In the genomic region with DNA sequence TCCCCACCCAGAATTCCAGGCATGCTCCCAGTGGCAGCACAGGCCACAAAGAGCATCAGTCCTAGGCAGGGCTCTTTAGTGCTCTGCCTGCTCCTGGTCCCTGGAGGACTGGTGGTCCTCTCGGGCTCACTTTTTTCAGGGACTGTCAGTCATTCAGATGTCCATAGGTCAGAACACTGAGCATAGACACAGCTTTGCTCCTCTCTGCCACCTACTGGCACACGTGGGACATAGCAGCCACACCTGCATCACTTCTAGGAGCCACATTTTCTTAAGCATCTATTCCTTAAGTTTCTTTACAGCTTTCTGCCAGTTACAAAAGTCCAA, we compare ENCODE assay signal across 8 mouse cellular contexts. TPM values are rescaled to one million over a fixed set of nuclear protein-coding genes. Genes with fewer than 3 reads are reported as not detected.
DNase-seq lines count a peak whose midpoint lies in the region; ATAC-seq and TF ChIP-seq lines count a peak whose summit lies in the region.

No protein-coding gene starts in this region.

- H3K4me3 ChIP-seq in lung, embryonic 14.5 days (ENCODE audit: low read depth, low read length), result no peak overlapping the region
- H3K4me3 ChIP-seq in stomach, postnatal 0 days (ENCODE audit: low read depth, low read length), result no peak overlapping the region

- no peak overlapping the region for H3K27ac ChIP-seq in lung, embryonic 14.5 days (ENCODE audit: low read depth)
- H3K27ac ChIP-seq in stomach, postnatal 0 days (replicated peaks), result no peak overlapping the region

- H3K4me1 ChIP-seq in lung, embryonic 14.5 days (ENCODE audit: insufficient read depth), result no peaks in the 10 kb centered on the region
- H3K4me1 ChIP-seq in stomach, postnatal 0 days (replicated peaks; ENCODE audit: control insufficient read depth, insufficient read depth), result no peaks in the 10 kb centered on the region

- peak; percentile 38 for DNase-seq in lung, embryonic 14.5 days
- DNase-seq in lung, adult 18-20 months, result no peak
- peak; percentile 57 for DNase-seq in embryo, embryonic 10.5 days (ENCODE audit: low spot score)
- peak; percentile 8 for DNase-seq in hindlimb bud, embryonic 11.5 days (ENCODE audit: extremely low spot score, low read depth, low spot score)
- DNase-seq in stomach, postnatal 0 days (ENCODE audit: low spot score), result no peak
- DNase-seq in spleen, postnatal 36 days (ENCODE audit: low spot score in 2 of 2), result no peak
- no peak for DNase-seq in frontal cortex, postnatal 36 days (ENCODE audit: low spot score in 2 of 2)
- no peak for DNase-seq in lung, postnatal 36 days

- TF ChIP-seq CTCF in lung, embryonic 14.5 days (IDR thresholded peaks at IDR 0.05; ENCODE audit: low read depth), result peak; percentile 74
- TF ChIP-seq CTCF in stomach, postnatal 0 days (IDR thresholded peaks at IDR 0.05; ENCODE audit: low read depth), result peak; percentile 76

- H3K9me3 ChIP-seq in lung, embryonic 14.5 days (ENCODE audit: low read depth, low read length), result no peaks in the 10 kb centered on the region
- H3K9me3 ChIP-seq in stomach, postnatal 0 days (ENCODE audit: control insufficient read depth, low read length), result no peaks in the 10 kb centered on the region

- WGBS in lung, embryonic 14.5 days, result 9% methylated on average over 2 of the region's 2 CpGs
- WGBS in stomach, postnatal 0 days, result 13% methylated on average over 2 of the region's 2 CpGs

- H3K9ac ChIP-seq in lung, embryonic 14.5 days, result no peak overlapping the region
- H3K9ac ChIP-seq in stomach, postnatal 0 days (ENCODE audit: low read length), result no peak overlapping the region

- H3K27me3 ChIP-seq in lung, embryonic 14.5 days (ENCODE audit: insufficient read depth, low read length), result 0 out of 2 replicates have a peak, but pooled peaks cover 2% of the 10 kb centered on the region
- no peaks in the 10 kb centered on the region for H3K27me3 ChIP-seq in stomach, postnatal 0 days (ENCODE audit: control insufficient read depth, insufficient read depth, low read length)

- H3K36me3 ChIP-seq in lung, embryonic 14.5 days (ENCODE audit: insufficient read depth), result no peaks in the 10 kb centered on the region
- H3K36me3 ChIP-seq in stomach, postnatal 0 days (ENCODE audit: control insufficient read depth, insufficient read depth, low read length), result no peaks in the 10 kb centered on the region

- no peak for TF ChIP-seq EP300 in stomach, postnatal 0 days (optimal IDR thresholded peaks at IDR 0.05)

- ATAC-seq in lung, embryonic 14.5 days (ENCODE audit: insufficient read depth), result peak; percentile 10
- no peak for ATAC-seq in stomach, postnatal 0 days (ENCODE audit: low FRiP score, low TSS enrichment)

- no peak overlapping the region for H3K4me2 ChIP-seq in lung, embryonic 14.5 days
- no peak overlapping the region for H3K4me2 ChIP-seq in stomach, postnatal 0 days (replicated peaks; ENCODE audit: low read depth)

RNA-seq across cellular contexts. Expression of a gene that starts 12.6 kb away (rescaled TPM):
- polyA plus RNA-seq in lung, embryonic 14.5 days (2014; fragmentation: Nextera tagmentation; extraction: Ambion mirVana), result not detected in 2 replicates
- 0.53 and 1.6 TPM in 2 replicates for polyA plus RNA-seq in stomach, postnatal 0 days (2015; fragmentation: Nextera tagmentation; extraction: Ambion mirVana)

RNA-seq across cellular contexts. Expression of a gene that starts 54.0 kb away (rescaled TPM):
- polyA plus RNA-seq in lung, embryonic 14.5 days (2014; fragmentation: Nextera tagmentation; extraction: Ambion mirVana), result 0.34 TPM in 1 of 2 replicates, not detected in the other
- polyA plus RNA-seq in stomach, postnatal 0 days (2015; fragmentation: Nextera tagmentation; extraction: Ambion mirVana), result 0.38 and 0.46 TPM in 2 replicates

Comparison
In these comparisons a context has a peak if more than half of its experiments do, and no peak if none do; other contexts are left out.
1. DNase-seq: peak in lung, embryonic 14.5 days (single experiment), embryo, embryonic 10.5 days (single experiment) and hindlimb bud, embryonic 11.5 days (single experiment); none in lung, adult 18-20 months (0 of 2), stomach, postnatal 0 days (single experiment), spleen, postnatal 36 days (0 of 2), frontal cortex, postnatal 36 days (0 of 2) and lung, postnatal 36 days (single experiment).